Mouse (Mus musculus): Measurements from ENCODE around the gene H2-DMa.
A peak's percentile ranks its signal among the peaks of the same experiment; 100 is the strongest.

The H2-DMa gene

DNA sequence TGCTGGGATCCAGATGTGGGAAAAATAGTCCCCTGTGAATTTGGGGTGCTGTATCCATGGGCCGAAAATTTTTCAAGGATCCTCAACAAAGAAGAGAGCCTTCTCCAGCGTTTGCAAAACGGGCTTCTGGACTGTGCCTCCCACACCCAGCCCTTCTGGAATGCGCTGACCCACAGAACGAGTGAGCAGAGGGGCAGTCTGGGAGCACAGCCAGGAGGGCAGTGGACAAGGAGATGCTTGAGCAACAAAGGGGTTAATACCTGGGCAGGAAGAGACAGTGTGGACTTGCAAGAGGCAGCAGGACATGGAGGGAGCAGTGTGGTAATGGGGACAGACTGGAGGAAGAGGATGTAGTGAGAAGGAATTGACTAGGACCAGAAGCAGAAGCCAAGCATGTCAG lies 36.2 kb downstream of the H2-DMa start:
- no peak for DNase-seq (ENCODE audit: low spot score)

DNA sequence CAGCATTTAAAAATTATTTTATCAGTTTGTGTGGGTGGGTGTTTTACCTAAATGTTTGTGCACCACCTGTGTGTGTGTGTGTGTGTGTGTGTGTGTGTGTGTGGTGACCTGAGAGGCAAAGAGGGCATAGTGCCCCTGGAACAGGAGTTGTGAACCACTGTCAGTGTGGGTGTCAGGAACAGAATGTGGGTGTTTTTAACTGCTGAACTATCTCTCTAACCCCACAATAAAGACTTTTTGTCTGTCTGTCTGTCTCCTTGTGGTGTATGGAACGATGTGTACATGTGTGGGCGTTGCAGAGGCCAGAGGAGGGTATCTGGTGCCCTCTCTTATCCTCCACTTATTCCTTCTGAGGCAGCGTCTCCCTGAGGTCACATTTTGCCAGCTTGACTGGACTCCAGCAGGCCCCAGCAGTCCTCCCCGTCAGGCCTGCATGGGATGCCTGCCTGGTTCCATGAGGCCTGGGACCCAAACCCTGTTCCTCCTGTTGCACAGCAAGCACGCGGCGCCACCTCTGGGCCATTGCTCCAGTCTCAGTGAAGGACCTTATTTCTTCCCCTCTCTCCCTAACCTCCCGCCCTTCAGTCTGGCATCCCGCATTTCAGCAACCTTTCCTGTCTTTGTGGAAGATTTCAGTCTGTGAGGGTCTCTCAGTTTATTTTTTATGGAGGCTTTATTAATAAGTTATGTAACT lies 45.0 kb downstream of the H2-DMa start:
- peak; percentile 47 for DNase-seq (ENCODE audit: low spot score)

DNA sequence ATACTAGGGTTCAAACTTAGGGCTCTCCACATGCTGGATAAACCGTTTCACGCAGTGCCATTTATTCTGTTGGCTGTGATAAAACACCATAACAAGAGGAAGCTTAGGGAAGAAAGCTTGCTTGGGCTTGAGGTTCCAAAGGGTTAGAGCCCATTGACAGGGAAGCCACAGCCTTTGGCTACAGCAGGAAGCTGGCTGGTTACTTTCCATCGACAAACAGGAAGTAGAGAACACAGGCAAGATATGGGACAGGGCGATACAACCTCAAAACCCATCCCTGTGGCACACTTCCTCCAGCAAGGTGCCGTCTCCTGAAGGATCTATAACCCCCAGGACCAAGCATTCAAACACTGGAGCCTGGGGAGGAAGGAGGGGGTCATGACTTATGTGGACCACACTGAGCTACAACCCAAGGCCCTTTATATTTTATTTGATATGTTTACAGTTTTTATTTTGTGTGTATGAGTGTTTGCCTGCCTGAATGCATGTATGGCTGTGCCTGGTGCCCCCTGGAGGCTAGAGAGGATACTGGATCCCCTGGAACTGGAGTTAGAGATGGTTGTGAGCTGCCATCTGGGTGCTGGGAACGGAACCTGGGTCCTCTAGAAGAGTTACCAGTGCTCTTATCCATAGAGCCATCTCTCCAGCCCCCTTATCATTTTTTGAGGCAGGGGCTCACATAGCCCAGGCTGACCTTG lies 45.8 kb downstream of the H2-DMa start:
- no peak for DNase-seq (ENCODE audit: low spot score)

DNA sequence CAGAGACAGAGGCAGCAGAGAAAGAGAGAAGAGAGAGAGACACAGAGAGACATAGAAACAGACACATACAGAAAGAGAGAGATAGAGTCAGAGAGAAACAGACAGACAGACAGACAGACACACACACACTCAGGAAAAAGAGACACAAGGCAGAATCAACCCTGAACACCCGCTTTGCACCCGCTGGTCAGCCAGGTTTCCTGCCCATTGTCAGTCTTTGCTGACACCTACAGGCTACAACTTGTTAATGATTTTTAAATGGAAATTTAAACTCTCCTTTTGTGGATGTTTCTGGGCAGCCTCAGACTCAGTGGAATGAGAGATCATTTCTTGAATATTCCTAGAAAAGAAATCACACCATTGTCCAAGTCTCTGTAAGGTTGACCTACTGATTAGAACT lies 49.9 kb downstream of the H2-DMa start:
- peak; percentile 71 for DNase-seq (ENCODE audit: low spot score)

DNA sequence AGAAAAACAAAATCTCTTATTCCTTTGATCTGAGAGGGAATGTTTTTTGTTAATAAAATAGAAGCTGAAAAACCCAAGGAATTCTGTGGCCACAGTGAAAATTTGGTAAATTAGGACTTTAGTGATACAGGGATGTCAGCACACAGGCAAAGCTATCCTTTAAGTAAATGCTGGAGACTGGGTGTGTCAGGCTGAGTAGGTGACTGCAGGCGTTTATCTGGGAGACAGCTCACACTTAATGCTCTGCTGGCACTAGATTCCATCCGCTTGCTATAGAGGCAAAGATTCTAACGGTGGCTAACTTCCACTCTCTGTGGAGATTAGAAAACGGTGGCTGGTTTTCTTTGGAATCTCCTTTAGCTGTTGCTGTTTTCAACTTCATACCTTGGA lies 51.1 kb downstream of the H2-DMa start:
- DNase-seq (ENCODE audit: low spot score), result no peak

DNA sequence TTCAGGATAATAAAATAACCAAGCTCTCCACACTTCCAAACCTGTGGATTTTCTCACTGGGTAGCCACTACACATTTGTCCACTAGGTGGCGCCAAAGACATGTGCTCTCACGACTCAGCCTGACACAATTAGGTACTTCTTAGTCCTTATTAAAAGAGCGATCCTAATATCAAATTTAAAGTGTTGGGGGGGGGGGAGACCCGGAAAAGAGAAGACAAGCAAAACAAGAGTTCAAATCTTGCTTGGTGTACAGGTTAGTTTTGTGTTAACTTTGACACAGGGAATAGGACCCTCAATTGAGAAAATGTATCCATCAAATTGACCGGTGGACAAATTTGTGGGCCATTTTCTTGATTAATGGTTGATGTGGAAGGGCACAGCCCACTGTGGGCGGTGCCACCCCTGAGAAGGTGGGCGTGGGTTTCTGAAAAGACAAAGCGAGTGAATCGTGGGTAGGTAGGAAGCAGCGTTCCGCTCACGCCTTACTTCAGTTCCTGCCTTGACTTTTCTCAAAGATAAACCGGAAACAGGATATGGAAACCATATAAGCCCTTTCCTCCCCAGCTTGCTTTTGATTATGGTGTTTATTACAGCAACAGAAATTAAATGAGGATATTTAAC lies 51.6 kb downstream of the H2-DMa start:
- DNase-seq (ENCODE audit: low spot score), result peak; percentile 81

DNA sequence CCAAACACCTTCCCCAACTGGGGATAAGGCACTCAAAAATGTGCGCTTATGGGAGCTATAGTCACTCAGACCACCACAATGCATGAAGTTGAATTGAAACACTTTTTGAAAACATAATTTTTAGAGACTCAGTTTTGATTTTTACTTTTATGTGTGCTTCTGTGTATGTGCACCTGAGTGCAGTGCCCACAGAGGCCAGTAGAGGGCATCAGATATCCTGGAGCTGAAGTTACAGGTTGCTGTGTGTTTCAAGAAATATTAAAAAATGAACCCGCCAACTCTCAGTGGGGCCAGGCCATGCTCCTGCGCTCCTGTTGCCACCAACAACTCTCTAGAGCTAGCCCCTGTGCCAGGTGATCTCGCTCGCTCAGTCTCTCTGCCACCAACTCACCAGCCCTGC lies 53.2 kb downstream of the H2-DMa start:
- no peak for DNase-seq (ENCODE audit: low spot score)

DNA sequence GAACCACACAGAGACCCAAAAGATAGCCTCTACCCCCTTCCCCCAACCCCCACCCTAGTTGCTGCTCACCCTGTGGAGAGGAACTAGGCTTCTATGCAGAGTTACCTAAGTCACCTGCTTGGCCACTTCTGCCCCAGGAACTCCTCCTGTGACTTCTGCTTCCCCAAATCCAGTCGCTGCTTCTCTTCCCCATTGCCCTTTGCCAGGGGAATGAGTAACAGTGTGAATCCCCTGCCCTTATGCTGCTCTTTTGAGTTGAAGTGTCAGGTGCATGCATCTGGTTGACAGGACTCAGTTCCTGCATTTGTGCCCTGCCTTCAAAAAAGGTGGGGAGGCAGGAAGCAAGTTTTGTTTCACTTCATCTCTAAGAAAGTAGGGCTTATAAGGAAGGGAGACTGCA lies 54.7 kb downstream of the H2-DMa start:
- no peak for DNase-seq (ENCODE audit: low spot score)

DNA sequence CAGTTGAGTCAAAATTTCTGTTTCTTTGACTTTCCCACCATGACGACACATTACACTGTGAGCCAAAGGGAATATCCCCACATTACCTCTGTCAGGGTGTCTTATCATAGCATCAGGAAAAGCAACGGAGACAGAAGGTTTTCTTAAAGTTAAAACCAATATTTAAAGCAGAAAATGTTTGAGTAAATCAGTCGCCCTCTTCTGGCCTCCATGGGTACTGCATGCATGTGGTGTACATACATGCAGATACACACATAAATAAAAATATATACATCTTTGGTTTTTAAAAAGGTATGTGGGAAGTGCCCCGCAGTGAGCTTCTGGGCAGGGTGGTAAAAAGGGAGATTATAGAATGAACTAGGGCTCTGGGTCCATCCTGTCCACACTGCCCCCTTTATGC lies 57.8 kb downstream of the H2-DMa start:
- no peak for DNase-seq (ENCODE audit: low spot score)

DNA sequence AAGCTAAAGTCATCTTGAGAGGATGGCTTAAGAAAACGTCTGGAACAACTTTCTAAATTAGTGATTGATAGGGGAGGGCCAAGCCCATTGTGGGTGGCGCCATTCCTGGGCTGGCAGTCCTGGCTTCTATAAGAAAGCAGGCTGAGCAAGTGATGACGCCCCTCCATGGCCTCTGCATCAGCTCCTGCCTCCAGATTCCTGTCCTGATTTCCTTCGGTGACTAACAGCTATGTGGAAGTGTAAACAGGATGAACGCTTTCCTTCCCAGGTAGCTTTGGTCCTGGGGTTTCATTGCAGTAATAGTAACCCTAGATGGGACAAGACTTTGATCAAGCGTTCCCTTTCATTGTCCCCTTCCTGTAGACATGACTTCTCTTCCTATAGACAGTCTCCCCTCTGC lies 59.7 kb downstream of the H2-DMa start:
- DNase-seq (ENCODE audit: low spot score), result no peak

DNA sequence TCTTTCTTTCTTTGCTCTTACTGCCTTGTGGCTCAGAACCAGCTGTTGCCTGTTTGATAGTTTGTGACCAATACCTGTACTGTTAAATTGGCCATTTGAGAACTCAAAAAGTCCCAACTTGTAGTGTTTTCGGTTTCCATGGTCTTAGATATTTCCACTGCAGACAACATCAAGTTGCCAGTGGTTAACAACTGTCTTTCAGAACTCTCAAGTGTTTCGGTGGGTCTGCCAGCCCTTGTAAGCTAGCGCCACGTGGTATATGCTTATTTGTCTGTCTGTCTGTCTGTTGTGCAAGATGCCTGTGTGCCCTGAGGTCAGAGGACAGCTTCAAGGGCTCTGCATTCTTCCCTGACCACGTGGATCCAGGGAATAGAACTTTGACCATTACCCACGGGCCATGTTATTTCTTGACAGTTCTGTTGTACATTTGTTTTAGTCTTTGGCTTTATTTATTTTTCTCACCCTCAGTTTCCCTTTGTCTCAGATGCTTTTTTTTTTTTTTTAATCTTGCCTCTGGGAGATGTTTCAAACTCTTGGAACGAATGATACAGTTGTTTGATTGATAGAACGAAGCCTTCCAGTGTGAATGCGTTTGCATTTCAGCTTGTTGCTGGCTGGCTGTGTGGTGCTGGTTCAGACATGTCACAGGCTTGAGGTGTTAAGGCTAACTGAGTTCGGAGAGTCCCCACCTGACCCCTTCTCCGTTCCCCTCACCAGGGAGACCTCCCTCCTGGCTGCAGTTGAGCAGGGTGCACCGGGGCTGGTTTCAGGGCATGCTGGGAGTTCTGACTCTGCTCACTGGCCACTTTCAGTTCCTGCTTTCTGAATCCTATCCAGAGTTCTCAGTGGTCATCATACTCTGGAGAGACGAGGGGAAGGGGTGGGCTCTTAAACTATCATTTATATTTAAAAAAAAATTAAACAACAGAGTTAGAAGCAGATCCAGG lies 60.8 kb downstream of the H2-DMa start:
- no peak for DNase-seq (ENCODE audit: low spot score)

DNA sequence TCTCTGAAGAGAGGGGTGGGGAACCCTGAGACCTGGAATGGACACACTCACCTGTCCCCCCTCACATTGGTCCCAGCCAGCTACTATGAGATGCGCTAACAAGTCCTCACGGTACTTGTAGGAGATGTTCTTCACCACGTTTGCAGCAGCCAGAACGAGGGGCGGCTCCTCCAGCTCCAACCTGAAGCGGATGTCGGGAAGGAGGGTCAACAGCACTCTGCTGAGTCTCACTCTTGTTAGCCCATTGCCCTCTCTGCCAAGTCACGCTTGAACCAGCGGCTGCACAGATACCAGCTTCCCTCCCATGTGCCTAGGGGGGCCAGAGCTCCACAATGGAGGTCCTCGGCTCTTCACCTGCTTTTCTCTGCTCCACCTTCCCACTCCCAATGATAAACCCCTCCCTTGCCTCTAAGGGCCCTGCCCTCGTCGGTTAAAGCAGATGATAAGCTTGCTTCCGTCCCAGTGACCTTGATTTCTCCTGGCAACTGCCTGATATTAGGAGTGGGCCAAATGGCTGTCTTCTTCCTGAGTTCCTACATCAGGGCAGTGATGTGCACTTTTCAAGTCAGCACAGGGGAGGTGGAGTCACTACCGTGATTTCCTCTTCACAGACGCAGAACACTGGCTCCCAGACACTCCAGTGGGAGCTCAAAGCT lies 64.4 kb downstream of the H2-DMa start:
- DNase-seq (ENCODE audit: low spot score), result no peak

DNA sequence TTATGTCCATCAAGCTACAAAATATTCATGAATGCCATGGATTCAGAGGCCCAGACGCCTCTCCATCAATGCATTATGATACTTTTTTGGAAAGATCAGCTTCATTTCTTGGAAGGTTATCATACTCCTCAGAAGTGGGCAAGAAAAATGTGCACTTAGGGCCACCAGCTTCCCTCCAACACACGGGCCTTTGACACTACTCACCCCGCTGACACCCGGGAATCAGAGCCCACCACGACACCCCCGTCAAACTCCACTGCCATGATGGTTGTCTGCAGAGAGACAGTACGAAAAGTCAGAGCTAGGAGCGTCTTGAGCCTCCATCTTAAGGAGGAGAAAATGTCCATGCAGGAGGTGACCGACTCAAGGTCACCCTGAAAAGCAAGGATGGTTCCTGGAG lies 66.2 kb downstream of the H2-DMa start:
- DNase-seq (ENCODE audit: low spot score), result no peak

DNA sequence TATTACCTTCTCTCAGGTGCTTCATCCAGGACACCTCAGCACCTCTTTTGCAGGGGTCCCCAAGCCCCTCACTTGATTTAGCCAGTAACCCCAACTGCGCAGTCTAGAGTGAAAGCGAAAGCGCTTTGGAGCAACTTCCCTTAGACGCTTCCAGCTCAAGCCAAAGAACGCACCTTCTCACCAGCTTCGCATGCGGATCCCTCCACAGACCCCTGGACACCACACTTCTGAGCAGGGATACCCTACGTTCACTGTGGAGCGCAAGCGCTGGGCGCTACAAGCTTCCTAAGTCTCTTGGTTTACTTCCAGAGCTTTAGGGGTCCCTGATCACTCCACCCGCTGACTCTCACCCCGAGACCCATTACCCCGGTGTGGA lies 67.5 kb downstream of the H2-DMa start:
- no peak for DNase-seq (ENCODE audit: low spot score)

DNA sequence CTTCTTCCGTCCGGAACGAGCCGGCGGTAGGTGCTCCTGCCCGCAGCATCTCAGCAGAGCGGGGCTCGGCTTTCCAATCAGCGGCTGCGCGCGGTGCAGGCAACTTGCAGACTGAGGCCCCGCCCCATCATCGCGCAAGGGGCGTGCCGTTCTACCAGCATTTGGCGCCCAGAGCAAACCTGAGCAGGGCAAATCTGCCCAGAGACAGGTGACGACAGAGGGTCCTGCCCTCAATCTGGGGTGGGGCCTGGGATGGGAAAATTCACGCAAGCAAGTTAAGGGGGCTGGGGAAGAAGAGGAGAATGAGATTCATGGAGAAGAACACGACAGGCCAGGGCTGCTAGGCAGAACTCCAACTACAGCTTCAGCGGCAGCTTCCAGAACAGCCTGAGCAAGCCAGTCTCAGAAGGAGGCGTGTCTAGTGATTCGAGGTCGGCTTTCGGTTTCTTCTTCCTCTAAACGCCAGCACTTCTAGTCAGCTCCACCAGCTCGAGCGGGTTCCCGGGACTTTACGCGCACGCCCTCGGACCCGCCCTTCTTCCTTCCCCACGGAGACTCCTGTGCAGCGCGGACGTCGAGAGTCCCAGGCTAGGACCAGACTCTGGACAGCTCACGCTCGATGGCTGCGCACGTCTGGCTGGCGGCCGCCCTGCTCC lies 68.0 kb downstream of the H2-DMa start, which contains the start of the genes Tap1 and Psmb9:
Tap1 (plus strand) TSS at position 293 of the 656 bp plus-strand sequence.
Psmb9 (minus strand) TSS at position 504 of the 656 bp plus-strand sequence.
- peak; percentile 97 for DNase-seq (ENCODE audit: low spot score)

DNA sequence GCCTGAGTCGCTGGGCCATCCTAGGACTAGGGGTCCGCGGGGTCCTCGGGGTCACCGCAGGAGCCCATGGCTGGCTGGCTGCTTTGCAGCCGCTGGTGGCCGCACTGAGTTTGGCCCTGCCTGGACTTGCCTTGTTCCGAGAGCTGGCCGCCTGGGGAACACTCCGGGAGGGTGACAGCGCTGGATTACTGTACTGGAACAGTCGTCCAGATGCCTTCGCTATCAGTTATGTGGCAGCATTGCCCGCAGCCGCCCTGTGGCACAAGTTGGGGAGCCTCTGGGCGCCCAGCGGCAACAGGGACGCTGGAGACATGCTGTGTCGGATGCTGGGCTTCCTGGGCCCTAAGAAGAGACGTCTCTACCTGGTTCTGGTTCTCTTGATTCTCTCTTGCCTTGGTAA lies 68.7 kb downstream of the H2-DMa start:
- DNase-seq (ENCODE audit: low spot score), result peak; percentile 60
